Mouse (Mus musculus) gonadal fat pad, adult 2 months (tissue): ENCODE results near the gene Mpped1. TPM values are rescaled to one million over a fixed set of nuclear protein-coding genes. Genes with fewer than 3 reads are reported as not detected.

Source experiments
- DNase-seq: peaks from one replicate; pipeline ENCODE4 v3.0.0-alpha.2; 2012; ENCODE audit warnings: low read depth
- polyA plus RNA-seq: library from polyadenylated mRNA; depleted of rRNA; stranded (reverse); fragments of >200 nt; gene quantifications from 2 replicates; pipeline ENCODE4 v1.2.3, GENCODE M21; 2012

The Mpped1 gene
- polyA plus RNA-seq, 1 experiment, result 0.18 TPM

DNA sequence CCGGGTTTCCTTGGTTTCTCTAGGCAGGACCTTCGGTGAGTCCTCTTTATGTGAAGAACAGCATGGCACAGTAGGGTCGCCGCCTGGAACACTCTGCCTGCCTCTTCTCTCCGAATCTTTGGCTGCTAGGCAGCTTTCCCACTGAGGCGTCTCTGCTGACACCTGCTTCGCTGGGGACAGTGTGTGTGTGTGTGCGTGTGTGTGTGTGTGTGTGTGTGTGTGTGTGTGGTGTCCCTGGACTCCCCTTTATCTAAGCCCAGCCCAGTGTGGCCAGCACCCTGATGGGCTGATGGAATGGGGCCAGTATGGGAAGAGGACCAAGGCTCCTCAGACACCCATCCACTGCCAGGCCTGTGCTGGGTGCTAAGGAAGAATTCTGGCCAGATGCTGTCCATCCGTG lies 9.8 kb downstream of the Mpped1 start:
- DNase-seq, result no peak

DNA sequence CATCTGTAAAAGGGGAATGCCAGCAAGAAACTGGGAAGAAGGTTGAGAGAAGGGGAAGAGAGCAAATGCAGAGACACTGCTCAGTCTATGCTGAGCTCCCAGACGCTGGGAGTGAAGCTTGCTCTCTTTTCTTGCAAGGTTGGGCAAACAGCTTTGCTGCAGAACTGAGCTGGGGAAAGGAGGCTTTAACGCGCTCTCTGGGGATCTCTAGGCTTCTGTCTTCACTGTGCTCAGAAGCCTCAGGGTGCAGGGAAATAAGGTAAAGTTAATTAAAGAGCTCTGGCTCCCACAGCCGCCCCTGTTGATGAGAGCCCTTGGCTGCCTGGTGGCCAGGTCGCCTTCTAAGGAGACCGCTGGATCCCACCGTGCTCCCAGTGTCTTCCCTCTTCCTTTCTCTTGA lies 17.7 kb downstream of the Mpped1 start:
- DNase-seq, result no peak

DNA sequence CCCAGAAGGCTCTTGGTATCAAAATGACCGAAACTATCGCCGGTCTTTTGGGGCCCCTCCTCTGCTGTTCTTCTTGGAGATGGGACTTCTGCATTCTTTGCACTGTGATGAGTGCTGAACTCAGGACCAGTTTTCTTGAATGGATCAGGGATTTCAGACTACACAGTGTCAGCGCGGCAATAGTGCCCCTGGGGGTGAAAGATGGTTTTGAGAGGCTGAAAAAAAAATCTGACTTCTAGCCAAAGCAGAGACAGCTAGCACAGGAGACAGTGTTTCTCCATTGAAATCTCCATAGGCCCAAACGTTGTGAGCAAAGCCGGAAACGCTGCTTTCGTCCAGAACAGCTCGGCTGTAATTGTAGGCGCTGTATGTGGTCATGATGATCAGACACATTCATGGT lies 19.7 kb downstream of the Mpped1 start:
- DNase-seq, result no peak

DNA sequence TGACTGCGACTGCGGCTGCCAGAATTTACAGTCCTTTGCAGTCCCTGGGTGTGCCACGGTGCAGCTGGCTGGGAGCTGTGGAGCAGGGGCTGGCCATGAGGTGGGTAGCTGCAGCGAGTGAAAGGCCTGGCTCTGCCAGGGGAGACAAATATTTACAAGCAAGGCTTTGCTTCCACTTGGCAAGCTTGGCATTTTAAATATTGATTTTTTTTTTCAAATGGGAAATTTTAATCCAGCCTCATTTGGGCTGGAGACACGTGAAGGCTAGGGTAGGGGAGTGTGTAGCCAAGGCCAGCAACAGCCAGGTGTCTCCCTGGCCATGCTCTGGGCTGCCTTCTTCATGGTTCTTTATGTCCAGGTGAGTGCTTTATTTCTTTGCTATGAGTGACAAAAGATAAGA lies 21.7 kb downstream of the Mpped1 start:
- DNase-seq, result no peak

DNA sequence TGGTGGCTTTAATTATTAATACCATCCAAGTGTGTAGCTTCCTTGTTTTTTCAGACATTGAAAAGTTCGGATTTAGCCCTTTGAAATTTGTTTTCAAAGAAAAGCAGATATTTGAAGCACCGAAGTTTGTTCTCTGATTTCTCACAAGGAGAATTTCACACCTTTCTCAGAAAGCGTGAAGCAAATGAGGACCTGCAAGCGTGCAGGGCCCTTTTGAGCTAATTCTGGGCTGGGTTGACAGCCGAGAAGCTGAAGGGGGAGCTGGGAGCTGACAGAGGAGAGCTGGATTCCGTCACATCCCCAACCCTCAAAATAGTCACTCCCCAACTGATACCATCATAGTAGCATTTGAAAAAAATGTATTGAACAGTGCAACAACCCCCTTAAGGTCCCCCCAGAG lies 34.8 kb downstream of the Mpped1 start:
- no peak for DNase-seq

DNA sequence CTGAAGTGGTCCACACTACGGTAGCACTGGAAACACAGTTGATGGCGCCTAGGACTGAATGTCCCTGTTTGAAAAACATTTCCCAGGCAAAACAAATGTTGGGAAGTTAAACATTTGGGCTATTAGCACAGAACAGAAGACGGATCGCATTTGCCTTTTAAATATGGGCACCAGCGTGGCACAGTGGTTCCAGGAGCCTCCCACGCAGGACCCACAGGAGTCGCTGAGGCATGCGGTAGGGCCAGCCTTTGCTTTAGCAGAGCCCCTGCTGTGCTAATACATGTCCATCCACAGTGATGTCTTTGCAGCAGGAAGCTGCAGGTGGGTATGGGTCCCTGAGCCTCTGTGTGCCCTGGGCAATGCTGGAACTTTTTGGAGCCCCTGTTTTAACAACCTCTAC lies 48.7 kb downstream of the Mpped1 start:
- no peak for DNase-seq

DNA sequence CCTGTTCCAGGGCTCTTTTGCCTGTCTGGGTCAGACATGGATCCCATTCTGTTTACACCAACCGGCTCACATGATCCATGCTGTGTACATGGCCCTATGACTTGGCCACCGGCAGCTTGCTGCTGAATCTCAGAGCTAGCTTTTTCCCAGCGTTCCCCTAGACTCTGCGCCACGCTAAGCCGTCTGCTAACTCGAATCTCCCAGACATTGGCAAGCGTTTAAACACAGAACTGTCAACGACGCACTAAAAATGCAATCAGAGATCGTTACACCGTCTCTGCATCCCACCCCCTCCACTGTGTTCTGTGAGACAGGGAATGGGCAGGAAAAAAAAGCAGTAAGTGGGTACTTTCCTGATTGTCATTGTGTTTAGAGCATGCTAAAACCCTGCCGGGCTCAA lies 50.0 kb downstream of the Mpped1 start:
- no peak for DNase-seq

DNA sequence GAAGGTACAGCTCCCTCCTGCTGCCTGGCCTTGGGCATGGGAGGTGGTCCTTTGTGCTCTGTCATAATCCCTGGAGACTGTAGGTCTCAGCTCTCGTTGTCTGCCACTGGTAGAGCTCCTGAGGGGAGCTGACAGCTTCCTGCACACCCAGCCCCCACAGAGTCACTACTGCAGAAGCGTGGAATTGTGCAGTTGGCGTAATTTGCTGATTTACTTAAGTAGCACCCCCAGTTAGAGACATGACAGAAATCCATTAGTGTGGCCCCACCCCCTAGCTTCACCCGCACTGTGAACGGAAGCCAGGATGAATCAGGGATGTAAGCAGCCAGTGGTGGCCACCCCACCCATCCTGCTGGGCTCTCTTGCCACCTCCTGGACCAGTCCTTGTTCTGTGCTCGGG lies 53.0 kb downstream of the Mpped1 start:
- DNase-seq, result no peak

DNA sequence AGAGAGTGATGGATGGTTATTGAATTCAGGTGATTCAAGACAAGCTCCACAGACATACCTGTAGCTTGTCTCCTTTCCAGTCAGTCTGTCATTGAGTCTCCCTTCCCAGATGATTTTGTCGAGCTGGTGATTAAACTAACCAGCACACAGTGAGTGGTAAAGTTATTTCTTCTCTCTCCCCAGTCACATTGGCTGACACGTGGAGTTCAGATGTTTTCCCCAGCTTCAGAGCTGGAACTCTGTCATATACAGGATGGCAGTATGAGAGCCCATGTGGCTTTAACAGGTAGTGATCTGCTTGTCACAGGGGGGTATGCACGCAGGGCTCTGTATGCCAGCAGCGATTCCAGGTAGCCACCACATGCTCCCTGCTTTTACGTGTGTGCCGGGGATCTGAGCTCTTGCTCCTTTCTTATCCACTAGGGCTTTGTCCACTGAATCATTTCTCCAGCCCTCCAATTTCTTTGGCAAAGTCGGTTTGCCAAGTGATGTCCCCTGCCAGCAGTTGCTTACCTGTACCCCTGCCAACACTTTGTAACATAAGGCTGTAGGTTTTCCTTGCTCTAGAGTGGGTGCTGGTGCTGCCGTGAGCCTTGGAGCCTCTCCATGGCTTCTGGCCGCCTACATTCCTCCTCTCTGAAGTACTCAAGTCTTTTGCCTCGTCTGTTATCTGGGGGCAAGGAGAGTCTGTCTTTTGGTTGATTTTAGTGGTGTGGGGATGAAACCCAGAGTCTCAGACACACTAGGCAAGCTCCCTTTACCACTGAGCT lies 61.9 kb downstream of the Mpped1 start:
- DNase-seq, result no peak

DNA sequence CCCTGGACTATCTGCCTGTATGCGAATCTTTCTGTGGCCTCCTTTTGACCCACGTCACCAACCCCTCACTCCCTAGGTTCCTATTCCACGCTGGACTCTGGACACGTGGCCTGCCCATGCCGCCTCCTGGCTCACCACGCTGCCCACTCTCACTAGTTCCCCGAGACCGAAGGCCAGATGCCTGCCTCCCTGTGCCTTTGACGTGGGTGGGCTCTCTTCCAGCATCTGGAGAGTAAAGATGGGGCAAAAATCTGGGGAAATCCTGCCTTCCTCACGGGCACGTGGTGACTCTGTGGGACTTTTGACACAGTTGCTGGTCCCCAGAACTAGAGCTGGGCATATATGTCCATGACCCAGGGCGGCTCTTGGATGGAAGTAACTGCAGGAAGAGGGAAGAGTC lies 63.2 kb downstream of the Mpped1 start:
- DNase-seq, result no peak

DNA sequence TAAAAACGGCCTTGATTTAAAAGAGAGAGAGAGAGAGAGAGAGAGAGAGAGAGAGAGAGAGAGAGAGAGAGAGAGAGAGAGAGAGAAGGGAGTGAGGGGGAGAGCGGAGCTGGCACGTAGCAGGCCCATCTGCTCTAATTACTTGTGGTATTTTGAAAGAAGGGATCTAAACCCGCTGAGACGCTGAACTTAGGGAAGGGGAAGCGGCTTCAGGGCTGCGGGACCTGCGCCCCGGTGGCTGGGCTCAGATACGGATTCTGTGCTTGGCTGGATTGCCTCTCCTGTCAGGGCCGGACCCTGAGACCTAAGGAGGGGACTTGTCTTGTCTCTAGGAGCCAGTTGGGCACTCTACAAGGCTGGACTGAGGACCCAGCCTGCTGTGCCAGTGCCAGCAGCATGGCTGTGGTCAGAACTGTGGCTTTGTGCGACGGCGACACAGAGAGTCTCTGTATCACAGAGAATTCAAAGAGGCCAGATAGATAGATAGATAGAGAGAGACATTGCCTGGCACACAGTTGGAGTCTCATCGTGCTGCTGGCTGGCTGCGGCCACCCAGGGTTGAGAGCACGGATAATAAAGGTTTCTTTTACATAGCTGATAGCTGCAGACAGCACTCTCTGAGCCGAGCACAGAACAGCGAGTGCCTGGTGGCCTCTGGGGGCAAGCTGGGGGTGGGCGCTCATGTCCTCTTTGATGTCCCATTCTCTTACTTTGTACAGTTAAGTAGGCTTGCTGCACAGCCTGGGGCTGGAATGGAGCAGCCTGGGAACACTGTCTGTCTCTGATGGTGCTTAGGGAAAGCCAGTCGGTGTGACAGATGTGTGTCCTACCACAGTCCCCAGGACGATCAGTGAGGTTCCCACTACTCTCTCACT lies 63.9 kb downstream of the Mpped1 start:
- no peak for DNase-seq

DNA sequence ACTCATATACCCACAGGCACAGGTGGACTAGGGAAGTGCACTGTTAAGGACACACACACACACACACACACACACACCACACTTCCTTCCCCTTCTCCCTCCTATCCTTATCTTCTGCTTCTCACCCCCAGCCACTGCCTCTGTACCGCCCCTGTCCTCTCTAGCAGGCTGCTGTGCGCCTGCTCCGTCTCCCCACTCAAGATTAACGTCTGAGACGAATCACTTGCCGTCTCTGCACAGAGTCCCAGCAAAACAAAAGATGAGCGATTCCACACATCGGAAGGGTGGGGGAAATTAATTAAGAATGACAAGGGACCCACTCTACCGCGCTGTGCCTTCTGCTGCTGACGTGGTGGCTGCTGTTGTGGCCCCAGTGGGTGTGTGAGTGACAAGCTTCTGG lies 66.5 kb downstream of the Mpped1 start:
- no peak for DNase-seq

DNA sequence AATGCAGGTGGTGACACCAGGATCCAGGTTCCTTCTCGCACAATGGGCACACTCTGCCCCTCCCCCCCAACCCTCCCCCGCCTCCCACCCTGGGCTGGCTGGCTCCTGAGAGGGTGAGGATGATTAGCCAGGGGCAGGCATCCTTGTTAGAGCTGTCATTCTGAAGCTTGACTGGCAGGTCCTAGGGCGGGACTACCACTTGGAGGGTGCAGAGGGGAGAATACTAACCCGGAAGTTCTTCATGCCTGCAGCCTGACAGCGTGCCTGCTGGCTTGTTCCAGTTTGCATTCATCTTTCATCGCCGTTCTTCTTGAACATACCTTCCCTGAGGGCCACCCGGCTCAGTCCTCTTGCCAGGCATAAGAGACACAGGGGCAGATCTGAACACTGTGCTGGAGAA lies 67.3 kb downstream of the Mpped1 start:
- no peak for DNase-seq

DNA sequence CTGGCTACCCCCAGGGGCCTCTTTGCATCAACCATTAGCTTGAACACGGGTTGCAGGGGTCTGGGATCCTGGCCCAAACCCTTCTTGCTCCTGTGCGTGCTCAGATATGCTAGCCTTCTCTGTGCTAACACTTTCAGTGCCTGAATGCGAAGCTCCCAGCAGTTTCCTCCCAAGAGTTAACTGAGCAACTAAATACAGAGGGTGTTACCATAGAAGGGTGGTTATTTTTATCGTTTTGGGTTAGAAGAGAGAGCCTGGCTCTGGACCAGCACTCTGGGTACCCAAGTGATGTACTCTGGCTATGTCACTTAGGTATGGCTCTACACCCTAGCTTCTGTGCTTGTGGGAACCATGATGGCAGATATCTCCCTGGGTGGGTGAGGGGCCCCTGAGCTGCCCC lies 68.2 kb downstream of the Mpped1 start:
- no peak for DNase-seq

DNA sequence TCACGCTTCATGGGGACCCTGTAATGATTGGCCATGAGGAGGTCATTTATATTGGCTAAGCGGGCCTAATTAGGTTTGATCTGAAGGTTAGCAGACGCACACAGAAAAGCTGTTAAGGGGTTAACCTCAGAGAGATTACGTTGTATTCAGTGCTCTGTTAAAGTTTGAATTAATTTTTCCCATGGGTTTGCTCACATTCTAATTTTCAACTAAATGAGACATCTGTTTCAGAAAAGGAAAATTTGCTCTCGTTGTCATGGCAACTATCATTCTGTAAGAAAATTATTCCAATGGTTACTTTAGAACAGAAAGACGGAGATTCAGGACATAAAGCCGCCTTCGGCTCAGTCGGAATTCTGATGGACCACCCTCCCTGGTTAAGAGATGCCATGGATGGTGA lies 68.9 kb downstream of the Mpped1 start:
- no peak for DNase-seq

DNA sequence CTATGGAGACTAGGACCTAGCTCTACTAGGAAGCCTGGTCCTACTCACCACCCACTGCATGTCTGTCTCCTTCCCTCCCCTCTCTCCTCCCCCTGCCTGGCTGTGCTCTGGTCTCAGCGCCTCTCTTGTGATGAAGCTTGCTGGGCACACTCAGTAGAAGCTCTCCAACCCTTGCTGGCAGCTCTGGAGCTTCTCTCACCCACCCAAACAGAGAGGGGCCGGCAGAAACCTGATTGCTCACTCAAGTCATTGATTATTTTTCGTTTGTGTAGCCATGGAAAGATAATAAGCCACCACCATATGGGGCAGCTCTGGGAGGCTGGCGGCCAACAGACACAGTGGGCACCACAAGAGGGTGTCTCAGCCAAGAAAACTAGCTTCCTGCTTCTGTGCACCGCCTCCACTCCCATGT lies 74.1 kb downstream of the Mpped1 start:
- DNase-seq, result no peak

DNA sequence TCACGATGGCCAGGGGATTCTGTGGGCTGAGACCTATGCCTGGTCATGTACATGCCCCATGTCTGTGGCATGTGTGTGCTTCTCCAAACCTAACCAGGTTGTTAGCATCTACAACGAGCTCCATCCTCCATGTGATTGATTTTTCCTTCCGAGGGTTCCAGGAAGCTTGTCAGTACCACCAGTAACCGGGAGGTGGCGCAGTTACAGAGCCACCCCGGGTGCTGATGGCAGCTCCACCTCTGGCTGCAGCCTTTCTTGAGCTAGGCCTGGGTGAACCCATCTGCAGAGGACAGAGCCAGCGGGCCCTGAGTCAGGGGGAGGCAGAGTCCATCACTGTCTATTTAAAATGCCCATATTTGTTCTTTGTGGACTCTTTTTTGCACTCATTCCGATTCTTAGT lies 77.9 kb downstream of the Mpped1 start:
- no peak for DNase-seq

DNA sequence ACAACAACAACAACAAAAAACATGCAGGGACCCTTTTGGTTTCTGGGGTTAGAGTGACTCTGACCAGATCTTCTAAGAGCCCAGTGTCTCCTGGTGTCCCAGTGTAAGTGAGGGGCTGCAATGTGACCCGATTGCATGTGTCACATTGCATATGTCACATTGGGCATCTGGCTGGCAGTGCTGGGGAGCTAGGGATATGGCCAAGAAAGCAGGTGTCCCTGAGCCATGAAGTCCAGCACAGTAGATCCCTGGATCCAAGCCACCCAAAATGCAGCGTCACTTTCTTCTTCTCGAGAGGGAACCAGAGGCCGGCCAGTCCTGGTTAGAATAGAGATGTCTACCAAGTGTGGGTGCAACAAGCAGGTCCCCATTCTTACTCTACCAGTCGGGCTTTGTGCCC lies 86.4 kb downstream of the Mpped1 start:
- DNase-seq, result no peak

DNA sequence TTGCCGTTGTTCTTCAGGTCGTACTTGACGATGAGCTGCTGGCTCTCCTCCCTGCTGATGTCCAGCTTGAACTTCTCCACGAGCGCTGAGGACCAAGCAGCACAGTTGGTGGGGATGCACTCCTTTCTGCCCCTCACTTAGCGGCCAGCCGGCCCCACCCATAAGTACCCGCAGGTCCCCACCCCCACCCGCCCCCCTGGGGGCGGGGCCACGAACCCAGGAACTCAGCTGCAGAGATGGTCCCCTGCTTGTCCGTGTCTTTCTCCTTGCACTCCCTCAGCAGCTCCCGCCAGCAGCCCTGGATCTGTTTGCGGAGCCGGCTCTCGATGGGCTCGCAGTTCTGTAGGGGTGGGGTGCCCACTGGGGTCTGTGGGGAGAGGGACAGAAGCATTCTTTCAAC lies 91.7 kb downstream of the Mpped1 start:
- no peak for DNase-seq

DNA sequence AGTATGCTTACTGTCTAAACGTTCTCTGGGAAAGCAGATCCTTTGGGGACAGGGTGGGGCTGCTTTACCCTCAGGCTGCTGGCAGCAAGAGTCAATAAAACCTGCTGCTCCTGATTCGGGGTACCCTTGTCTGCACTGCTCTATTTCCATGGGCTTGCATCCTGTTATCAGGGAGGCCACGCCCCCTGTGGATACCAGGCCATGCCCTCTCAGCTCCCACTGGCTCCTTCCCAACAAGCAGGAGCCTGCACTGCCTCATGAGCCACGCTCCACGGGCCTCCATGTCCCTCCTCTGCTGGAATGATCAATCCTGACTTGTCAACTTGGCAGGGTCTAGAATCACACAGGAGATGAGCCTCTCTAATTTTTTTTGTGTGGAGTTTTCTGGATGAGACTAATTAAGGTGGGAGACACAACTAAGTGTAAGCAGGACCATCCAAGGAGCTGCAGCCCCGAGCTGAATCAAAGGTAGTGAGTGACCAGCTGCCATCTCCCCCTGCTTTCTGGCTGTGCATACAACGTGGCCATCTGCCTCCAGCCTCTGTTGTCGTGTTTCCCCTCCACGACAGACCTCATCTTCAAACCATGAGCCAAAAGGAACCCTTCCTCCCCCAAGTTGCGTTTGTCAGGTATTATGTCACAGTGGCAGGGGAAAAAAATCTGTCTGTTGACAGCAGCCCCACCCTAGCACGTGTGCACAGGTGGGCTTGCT lies 98.0 kb downstream of the Mpped1 start:
- no peak for DNase-seq

DNA sequence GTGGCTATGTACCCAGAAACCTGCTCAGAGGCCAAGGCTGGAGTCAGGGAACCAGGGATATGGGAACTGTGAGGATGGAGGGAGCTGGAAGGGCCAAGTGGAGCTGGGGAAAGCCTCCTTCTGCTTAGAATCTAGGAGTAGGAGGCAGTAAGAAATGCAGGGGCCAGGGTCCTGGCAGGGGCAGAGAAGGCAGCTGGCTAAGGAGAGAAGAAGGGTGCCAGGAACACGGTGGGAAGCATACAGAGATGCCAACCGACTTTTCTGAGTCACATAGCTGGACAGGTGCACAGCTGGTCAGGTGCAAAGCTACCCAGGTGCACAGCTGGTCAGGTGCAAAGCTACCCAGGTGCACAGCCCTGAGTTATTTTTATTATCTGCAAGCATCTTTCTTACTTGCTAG lies 98.6 kb downstream of the Mpped1 start:
- DNase-seq, result no peak

DNA sequence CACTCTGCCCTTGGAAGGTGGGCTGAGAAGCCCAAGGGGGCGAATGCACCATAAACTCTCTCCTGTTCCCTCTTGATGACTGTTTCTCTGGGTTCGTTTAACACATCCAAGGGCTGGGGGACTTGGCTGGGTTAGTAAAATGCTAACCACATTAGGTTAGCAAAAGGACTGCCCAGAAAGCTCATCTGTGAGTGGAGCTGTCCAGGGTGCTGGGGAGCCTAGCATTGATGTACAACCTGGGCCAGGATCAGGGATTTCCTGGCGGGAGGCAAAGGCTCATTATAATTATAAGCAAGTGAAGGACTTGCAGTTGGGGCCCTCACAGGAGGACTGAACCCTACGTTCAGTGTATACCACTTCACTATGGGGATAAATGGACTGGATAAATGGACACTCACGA lies 100.6 kb downstream of the Mpped1 start:
- DNase-seq, result no peak

DNA sequence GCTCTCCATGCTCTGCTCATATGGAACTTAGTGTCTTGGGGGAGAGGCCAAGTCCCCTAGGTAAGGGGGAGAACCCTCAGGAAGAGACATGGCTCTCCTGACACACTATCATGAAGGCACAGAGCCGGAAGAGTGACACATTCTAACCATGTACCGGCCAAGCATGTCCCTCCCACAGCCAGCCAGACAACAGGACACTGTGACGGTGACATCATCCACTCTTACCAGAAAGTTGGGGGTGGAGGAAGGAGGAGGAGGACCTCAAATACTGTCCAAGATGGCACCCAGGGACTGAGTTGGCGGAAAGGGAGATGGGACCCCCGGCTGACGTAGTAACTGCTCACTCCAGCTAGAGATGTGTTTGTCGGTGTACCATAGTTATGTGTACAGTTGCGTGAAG lies 104.6 kb downstream of the Mpped1 start:
- DNase-seq, result no peak
